Mouse (Mus musculus) limb, embryonic 14.5 days (tissue): ENCODE data around the gene Il10. TPM values are rescaled to one million over a fixed set of nuclear protein-coding genes. Genes with fewer than 3 reads are reported as not detected.

Source experiments
- ATAC-seq: fragments of 200-750 bp; cut with Nextera tagmentation; 2 replicates; pipeline ENCODE4 v1.8.0; 2017; ENCODE audit warnings: low read depth, moderate number of reproducible peaks, moderate TSS enrichment; ENCODE audit not compliant: low FRiP score
- DNase-seq: peaks from one replicate; pipeline ENCODE4 v3.0.0-alpha.2; 2015; ENCODE audit warnings: low spot score
- H3K27ac ChIP-seq: fragments of 300-500 bp; sonication (generic); replicated peaks from 2 replicates; pipeline ENCODE4 v1.5.1; 2014; ENCODE audit warnings: low read depth, mild to moderate bottlenecking, low read length, moderate library complexity, mixed read lengths
- H3K27me3 ChIP-seq: fragments of 300-500 bp; sonication (generic); 2 replicates; pipeline ENCODE4 v1.6.1; 2014; ENCODE audit warnings: low read length, mixed read lengths; ENCODE audit not compliant: control insufficient read depth, insufficient read depth
- H3K36me3 ChIP-seq: fragments of 300-500 bp; sonication (generic); 2 replicates; pipeline ENCODE4 v1.6.1; 2014; ENCODE audit warnings: mild to moderate bottlenecking, low read length, moderate library complexity, mixed read lengths; ENCODE audit not compliant: control insufficient read depth, insufficient read depth
- H3K4me1 ChIP-seq: fragments of 300-500 bp; sonication (generic); 2 replicates; pipeline ENCODE4 v1.6.1; 2014; ENCODE audit warnings: antibody characterized with exemption, low read length, mixed read lengths; ENCODE audit not compliant: control insufficient read depth, insufficient read depth
- H3K4me2 ChIP-seq: fragments of 300-500 bp; sonication (generic); replicated peaks from 2 replicates; pipeline ENCODE4 v1.6.1; 2014; ENCODE audit warnings: low read depth, mild to moderate bottlenecking, low read length, moderate library complexity; ENCODE audit not compliant: severe bottlenecking
- H3K4me3 ChIP-seq: fragments of 300-500 bp; sonication (generic); replicated peaks from 2 replicates; pipeline ENCODE4 v1.5.1; 2014; ENCODE audit warnings: low read length
- H3K9ac ChIP-seq: fragments of 300-500 bp; sonication (generic); 2 replicates; pipeline ENCODE4 v1.6.1; 2014; ENCODE audit warnings: mild to moderate bottlenecking, low read depth, low read length, moderate library complexity; ENCODE audit not compliant: severe bottlenecking
- H3K9me3 ChIP-seq: fragments of 300-500 bp; sonication (generic); 2 replicates; pipeline ENCODE4 v1.6.1; 2016; ENCODE audit warnings: low read length; ENCODE audit not compliant: control insufficient read depth
- POLR2A ChIP-seq: fragments of 200-500 bp; IDR thresholded peaks from 2 replicates; pipeline ENCODE4 v1.8.0; 2012; ENCODE audit warnings: inconsistent platforms, mild to moderate bottlenecking, moderate library complexity, borderline replicate concordance; ENCODE audit not compliant: insufficient read depth, insufficient read length; ENCODE audit errors: extremely low read depth
- WGBS: fragments of 180-500 bp; shearing (Covaris S2); extraction: QIAGEN DNeasy Blood & Tissue Kit; methylation state at CpG from one replicate; pipeline ENCODE4 v1.1.7; 2014; 5-methylcytosine and 5-hydroxymethylcytosine counted together
- polyA plus RNA-seq, 2 experiments: library from polyadenylated mRNA; depleted of rRNA in 1 of 2; stranded (reverse) in 1 of 2; unstranded in 1 of 2; fragments of >200 nt; fragmentation: Nextera tagmentation in 1 of 2; extraction: Ambion mirVana in 1 of 2; gene quantifications; 2 replicates each; pipeline versions ENCODE4 v1.2.1 to v1.2.3; 2012 to 2014

Il10 gene
- polyA plus RNA-seq, 2 experiments: 0.06 TPM; not detected in 1

GRCm38 (mm10) chr1:131038001-131038400 is 18.4 kb downstream of the Il10 start:
- no peak for DNase-seq
- Histone ChIP-seq H3K36me3 (no peaks in the 10 kb centered on the region), H3K27me3 (no peaks in the 10 kb centered on the region), H3K27ac (no peak overlapping the region), H3K4me2 (no peak overlapping the region), H3K9ac (no peak overlapping the region), H3K4me1 (no peaks in the 10 kb centered on the region), H3K4me3 (no peak overlapping the region), H3K9me3 (no peaks in the 10 kb centered on the region)
- ATAC-seq: no peak
- TF ChIP-seq POLR2A: no peak
- 86% methylated on average over 5 of the region's 5 CpGs for WGBS

- no peaks in the 10 kb centered on the region for H3K9me3 ChIP-seq
- no peak for TF ChIP-seq POLR2A
Measured at GRCm38 (mm10) chr1:131038415-131039017, 18.9 kb downstream of the Il10 start.

GRCm38 (mm10) chr1:131039479-131039878 is 19.8 kb downstream of the Il10 start:
- 93% methylated on average over 5 of the region's 5 CpGs for WGBS
- Histone ChIP-seq H3K9me3 (no peaks in the 10 kb centered on the region), H3K27ac (no peak overlapping the region), H3K4me1 (no peaks in the 10 kb centered on the region), H3K4me2 (no peak overlapping the region), H3K36me3 (no peaks in the 10 kb centered on the region), H3K4me3 (no peak overlapping the region), H3K27me3 (no peaks in the 10 kb centered on the region), H3K9ac (no peak overlapping the region)
- DNase-seq (no peak), ATAC-seq (no peak)
- TF ChIP-seq POLR2A: no peak

More at GRCm38 (mm10) chr1:131038415-131039017, 18.9 kb downstream of the Il10 start:
- Histone ChIP-seq H3K9ac (no peak overlapping the region), H3K27me3 (no peaks in the 10 kb centered on the region), H3K27ac (no peak overlapping the region), H3K4me3 (no peak overlapping the region), H3K4me1 (no peaks in the 10 kb centered on the region), H3K36me3 (no peaks in the 10 kb centered on the region), H3K4me2 (no peak overlapping the region)
- no peak for DNase-seq
- WGBS: 76% methylated on average over 10 of the region's 10 CpGs
- ATAC-seq: no peak

GRCm38 (mm10) chr1:131042263-131042662 is 22.6 kb downstream of the Il10 start:
- Histone ChIP-seq H3K4me1 (no peaks in the 10 kb centered on the region), H3K9ac (no peak overlapping the region), H3K4me3 (no peak overlapping the region), H3K9me3 (no peaks in the 10 kb centered on the region), H3K27me3 (no peaks in the 10 kb centered on the region), H3K36me3 (no peaks in the 10 kb centered on the region), H3K27ac (no peak overlapping the region), H3K4me2 (no peak overlapping the region)
- WGBS: 75% methylated on average over 2 of the region's 2 CpGs
- TF ChIP-seq POLR2A: no peak
- ATAC-seq (no peak), DNase-seq (no peak)

- Histone ChIP-seq H3K27ac (no peak overlapping the region), H3K27me3 (no peaks in the 10 kb centered on the region), H3K9ac (no peak overlapping the region), H3K4me3 (no peak overlapping the region), H3K9me3 (no peaks in the 10 kb centered on the region), H3K4me2 (no peak overlapping the region), H3K4me1 (no peaks in the 10 kb centered on the region), H3K36me3 (no peaks in the 10 kb centered on the region)
- ATAC-seq: no peak
- WGBS: 92% methylated on average over 3 of the region's 3 CpGs
- no peak for TF ChIP-seq POLR2A
- DNase-seq: no peak
Measured at GRCm38 (mm10) chr1:131042721-131043120, 23.1 kb downstream of the Il10 start.
